Mouse (Mus musculus): ENCODE data around the gene Hist2h3c1. TPM values are rescaled to one million over a fixed set of nuclear protein-coding genes. Genes with fewer than 3 reads are reported as not detected.
"Not testable (repeated sequence)": the region's sequence is repeated elsewhere in the genome, so short reads cannot be mapped to it uniquely, and the experiment has no call there.

Hist2h3c1 gene
- total RNA-seq, 2 experiments from 2014 or later, result not detected

GRCm38 (mm10) chr3:96249034-96249345 lies 2.5 kb downstream of the Hist2h3c1 start:
- intact Hi-C loops (cut with DNase I; ENCODE audit: low total_unique reads), result no loop called here
- no peak for DNase-seq

GRCm38 (mm10) chr3:96250890-96251289 lies 4.4 kb downstream of the Hist2h3c1 start:
- DNase-seq, result no peak
- intact Hi-C loops (cut with DNase I; ENCODE audit: low total_unique reads), result no loop called here

- no peak for DNase-seq
- intact Hi-C loops (cut with DNase I; ENCODE audit: low total_unique reads), result no loop called here
Observed at GRCm38 (mm10) chr3:96251787-96252186, 5.3 kb downstream of the Hist2h3c1 start.

GRCm38 (mm10) chr3:96254683-96255355 lies 8.3 kb downstream of the Hist2h3c1 start:
- DNase-seq, result no peak
- intact Hi-C loops (cut with DNase I; ENCODE audit: low total_unique reads), result no loop called here

- intact Hi-C loops (cut with DNase I; ENCODE audit: low total_unique reads), result no loop called here
- no peak for DNase-seq
Observed at GRCm38 (mm10) chr3:96255926-96256593, 9.6 kb downstream of the Hist2h3c1 start.

- intact Hi-C loops (cut with DNase I; ENCODE audit: low total_unique reads), result no loop called here
- no peak for DNase-seq
Observed at GRCm38 (mm10) chr3:96257190-96257589, 10.7 kb downstream of the Hist2h3c1 start.

GRCm38 (mm10) chr3:96260220-96260619 lies 13.7 kb downstream of the Hist2h3c1 start:
- no peak for DNase-seq
- intact Hi-C loops (cut with DNase I; ENCODE audit: low total_unique reads), result no loop called here

- no peak for DNase-seq
- intact Hi-C loops (cut with DNase I; ENCODE audit: low total_unique reads), result no loop called here
Observed at GRCm38 (mm10) chr3:96261623-96262022, 15.1 kb downstream of the Hist2h3c1 start.

GRCm38 (mm10) chr3:96262216-96262875 lies 15.9 kb downstream of the Hist2h3c1 start:
- intact Hi-C loops (cut with DNase I; ENCODE audit: low total_unique reads), result no loop called here

GRCm38 (mm10) chr3:96262979-96263550 lies 16.6 kb downstream of the Hist2h3c1 start, which contains the start of gene Hist2h4:
TSS of gene Hist2h4 (minus strand) at chr3:96263311.
- intact Hi-C loops (cut with DNase I; ENCODE audit: low total_unique reads), result no loop called here
- peak; percentile 89 for DNase-seq

More at GRCm38 (mm10) chr3:96262216-96262875, 15.9 kb downstream of the Hist2h3c1 start:
- DNase-seq, result peak; percentile 82

- peak; percentile 25 for DNase-seq
- intact Hi-C loops (cut with DNase I; ENCODE audit: low total_unique reads), result no loop called here
Observed at GRCm38 (mm10) chr3:96263558-96264403, 17.3 kb downstream of the Hist2h3c1 start.

- intact Hi-C loops (cut with DNase I; ENCODE audit: low total_unique reads), result no loop called here
- no peak for DNase-seq
Observed at GRCm38 (mm10) chr3:96264404-96264949, 18.0 kb downstream of the Hist2h3c1 start.

- DNase-seq, result no peak
- intact Hi-C loops (cut with DNase I; ENCODE audit: low total_unique reads), result no loop called here
Observed at GRCm38 (mm10) chr3:96266132-96266710, 19.7 kb downstream of the Hist2h3c1 start.

GRCm38 (mm10) chr3:96267541-96267940 lies 21.1 kb downstream of the Hist2h3c1 start:
- intact Hi-C loops (cut with DNase I; ENCODE audit: low total_unique reads), result no loop called here
- no peak for DNase-seq

- peak; percentile 71 for DNase-seq
- intact Hi-C loops (cut with DNase I; ENCODE audit: low total_unique reads), result no loop called here
Observed at GRCm38 (mm10) chr3:96268051-96268775, 21.7 kb downstream of the Hist2h3c1 start, which contains the start of gene Hist2h3b. TSS of gene Hist2h3b (plus strand) at chr3:96268654.

GRCm38 (mm10) chr3:96268776-96269378 lies 22.4 kb downstream of the Hist2h3c1 start:
- DNase-seq; intact Hi-C loops (cut with DNase I; ENCODE audit: low total_unique reads): not testable (repeated sequence)
